Mouse (Mus musculus) midbrain, embryonic 14.5 days (tissue): ENCODE results near the gene Eif4e1b. TPM values are rescaled to one million over a fixed set of nuclear protein-coding genes. Genes with fewer than 3 reads are reported as not detected.
A peak's percentile ranks its signal among the peaks of the same experiment; 100 is the strongest.

Experiments used
- ATAC-seq: fragments of 200-750 bp; cut with Nextera tagmentation; 2 replicates; pipeline ENCODE4 v1.8.0; 2017; ENCODE audit warnings: moderate number of reproducible peaks, moderate library complexity; ENCODE audit not compliant: low FRiP score, low TSS enrichment
- DNase-seq: peaks from one replicate; pipeline ENCODE4 v3.0.0-alpha.2; 2015
- H3K27ac ChIP-seq: fragments of 300-500 bp; sonication (generic); replicated peaks from 2 replicates; pipeline ENCODE4 v1.5.1; 2014; ENCODE audit warnings: mild to moderate bottlenecking, low read depth, low read length, moderate library complexity
- H3K27me3 ChIP-seq: fragments of 300-500 bp; sonication (generic); 2 replicates; pipeline ENCODE4 v1.6.1; 2014; ENCODE audit warnings: low read length, control low read depth, mixed read lengths; ENCODE audit not compliant: control insufficient read depth, insufficient read depth
- H3K36me3 ChIP-seq: fragments of 300-500 bp; sonication (generic); 2 replicates; pipeline ENCODE4 v1.6.1; 2014; ENCODE audit warnings: low read length, control low read depth; ENCODE audit not compliant: control insufficient read depth, insufficient read depth
- H3K4me1 ChIP-seq: fragments of 300-500 bp; sonication (generic); 2 replicates; pipeline ENCODE4 v1.6.1; 2014; ENCODE audit warnings: mild to moderate bottlenecking, antibody characterized with exemption, low read length, control low read depth; ENCODE audit not compliant: control insufficient read depth, insufficient read depth
- H3K4me2 ChIP-seq: fragments of 300-500 bp; sonication (generic); 2 replicates; pipeline ENCODE4 v1.6.1; 2014; ENCODE audit warnings: mild to moderate bottlenecking, low read length, moderate library complexity
- H3K4me3 ChIP-seq: fragments of 300-500 bp; sonication (generic); replicated peaks from 2 replicates; pipeline ENCODE4 v1.5.1; 2014; ENCODE audit warnings: low read depth, low read length
- H3K9ac ChIP-seq: fragments of 300-500 bp; sonication (generic); replicated peaks from 2 replicates; pipeline ENCODE4 v1.6.1; 2014; ENCODE audit warnings: mild to moderate bottlenecking, low read length, moderate library complexity
- H3K9me3 ChIP-seq: fragments of 300-500 bp; sonication (generic); 2 replicates; pipeline ENCODE4 v1.6.1; 2016; ENCODE audit warnings: low read length, control low read depth, mixed read lengths; ENCODE audit not compliant: control insufficient read depth
- WGBS: fragments of 180-500 bp; shearing (Covaris S2); extraction: QIAGEN DNeasy Blood & Tissue Kit; methylation state at CpG from one replicate; pipeline ENCODE4 v1.1.7; 2014; 5-methylcytosine and 5-hydroxymethylcytosine counted together
- polyA plus RNA-seq: library from polyadenylated mRNA; unstranded; fragments of >200 nt; fragmentation: Nextera tagmentation; extraction: Ambion mirVana; gene quantifications from 2 replicates; pipeline ENCODE4 v1.2.1, GENCODE M21; 2014

Eif4e1b gene
- polyA plus RNA-seq, 1 experiment from 2014 or later: not detected

- Histone ChIP-seq H3K9ac (no peak overlapping the region; the same call in 1 of the 2 replicates), H3K4me1 (peaks cover 12% of the 10 kb centered on the region; the same call in 1 of the 2 replicates), H3K9me3 (no peaks in the 10 kb centered on the region), H3K27ac (no peak overlapping the region), H3K4me2 (no peak overlapping the region), H3K27me3 (no peaks in the 10 kb centered on the region), H3K36me3 (no peaks in the 10 kb centered on the region), H3K4me3 (no peak overlapping the region)
- DNase-seq: peak; percentile 49
- ATAC-seq: no peak
- WGBS: 28% methylated on average over 9 of the region's 9 CpGs
Observed at GRCm38 (mm10) chr13:54837471-54837889, 53.7 kb downstream of the Eif4e1b start.

Other genes starting within 250 kb of the Eif4e1b start
- 240 and 277 TPM in 2 replicates for gene 4833439L19Rik, start 218.6 kb upstream of the Eif4e1b start, polyA plus RNA-seq
- gene Arl10, start 209.0 kb upstream of the Eif4e1b start, polyA plus RNA-seq: 88.1 and 117 TPM in 2 replicates
- 36.5 and 44.2 TPM in 2 replicates for gene Nop16, start 193.9 kb upstream of the Eif4e1b start, polyA plus RNA-seq
- 219 and 273 TPM in 2 replicates for gene Higd2a, start 193.8 kb upstream of the Eif4e1b start, polyA plus RNA-seq
- 127 and 188 TPM in 2 replicates for gene Cltb, start 172.7 kb upstream of the Eif4e1b start, polyA plus RNA-seq
- gene Faf2, start 162.2 kb upstream of the Eif4e1b start, polyA plus RNA-seq: 86.9 and 98.5 TPM in 2 replicates
- 78.6 and 88.1 TPM in 2 replicates for gene Rnf44, start 90.1 kb upstream of the Eif4e1b start, polyA plus RNA-seq
- 0.22 and 0.23 TPM in 2 replicates for gene Cdhr2, start 82.5 kb upstream of the Eif4e1b start, polyA plus RNA-seq
- 19.1 and 29.4 TPM in 2 replicates for gene Gprin1, start 34.1 kb upstream of the Eif4e1b start, polyA plus RNA-seq
- gene Sncb, start 17.4 kb upstream of the Eif4e1b start, polyA plus RNA-seq: 37.5 and 53.7 TPM in 2 replicates
- gene Tspan17, start 5.4 kb downstream of the Eif4e1b start, polyA plus RNA-seq: 25.5 and 40.2 TPM in 2 replicates
- 12.6 and 15.9 TPM in 2 replicates for gene Unc5a, start 165.4 kb downstream of the Eif4e1b start, polyA plus RNA-seq
- gene Hk3, start 237.4 kb downstream of the Eif4e1b start, polyA plus RNA-seq: 0.40 and 1.1 TPM in 2 replicates